8 mouse cellular contexts compared by ENCODE assay signal in genomic region chr11:9347724-9348123, GRCm38 (mm10).
DNase-seq lines count a peak whose midpoint lies in the region; ATAC-seq and TF ChIP-seq lines count a peak whose summit lies in the region.
"Had no signal": no experiment of that assay in that cellular context is flagged by ENCODE, and none has a peak within 500 bp of the region (broad histone marks: within the 10 kb centered on the region; RNA-seq: fewer than 3 reads in every experiment).

No protein-coding gene starts in this region.

- H3K4me1 ChIP-seq in liver, embryonic 12.5 days, result no peaks in the 10 kb centered on the region
- no peaks in the 10 kb centered on the region for H3K4me1 ChIP-seq in MEL (ENCODE audit: control insufficient read depth in 1 of 2, insufficient read depth in 2 of 2, low read length in 2 of 2)
- H3K4me1 ChIP-seq in cortical plate, adult 2 months (ENCODE audit: control insufficient read depth, insufficient read depth, low read length), result no peaks in the 10 kb centered on the region
- H3K4me1 ChIP-seq: embryonic facial prominence, embryonic 15.5 days had no signal

- TF ChIP-seq EP300 in MEL (IDR thresholded peaks at IDR 0.05; ENCODE audit: low read depth in 1 of 2, low read length in 2 of 2), result no peak

- H3K9ac ChIP-seq in liver, embryonic 12.5 days, result no peak overlapping the region
- no peak overlapping the region for H3K9ac ChIP-seq in MEL (ENCODE audit: control insufficient read depth, low read depth, low read length, poor library complexity, severe bottlenecking)
- H3K9ac ChIP-seq: embryonic facial prominence, embryonic 15.5 days had no signal

- no peaks in the 10 kb centered on the region for H3K79me2 ChIP-seq in MEL (ENCODE audit: control insufficient read depth, insufficient read depth, low read length, poor library complexity)

- H3K36me3 ChIP-seq in liver, embryonic 12.5 days, result no peaks in the 10 kb centered on the region
- H3K36me3 ChIP-seq in MEL (ENCODE audit: control insufficient read depth in 1 of 2, insufficient read depth in 2 of 2, low read length in 2 of 2), result no peaks in the 10 kb centered on the region
- H3K36me3 ChIP-seq: embryonic facial prominence, embryonic 15.5 days had no signal

- H3K27me3 ChIP-seq in liver, embryonic 12.5 days (replicated peaks), result no peaks in the 10 kb centered on the region
- no peaks in the 10 kb centered on the region for H3K27me3 ChIP-seq in MEL (ENCODE audit: control insufficient read depth in 1 of 2, insufficient read depth in 2 of 2, low read length in 2 of 2)
- H3K27me3 ChIP-seq: embryonic facial prominence, embryonic 15.5 days had no signal

- no peak overlapping the region for H3K4me2 ChIP-seq in liver, embryonic 12.5 days
- H3K4me2 ChIP-seq: embryonic facial prominence, embryonic 15.5 days had no signal

- ATAC-seq in liver, embryonic 12.5 days, result no peak

- TF ChIP-seq RAD21 in MEL (IDR thresholded peaks at IDR 0.05; ENCODE audit: low read depth, low read length), result no peak

- H3K27ac ChIP-seq in liver, embryonic 12.5 days, result no peak overlapping the region
- H3K27ac ChIP-seq in MEL (ENCODE audit: control insufficient read depth, low read depth, low read length), result no peak overlapping the region
- no peak overlapping the region for H3K27ac ChIP-seq in cortical plate, adult 2 months (ENCODE audit: insufficient read depth, low read length)
- H3K27ac ChIP-seq: embryonic facial prominence, embryonic 15.5 days had no signal

- WGBS in liver, embryonic 12.5 days (ENCODE audit: insufficient replicate concordance), result 33% methylated on average over 3 of the region's 3 CpGs

- peak; percentile 13 to 41 (median 24); a peak in 3 of 6 replicates for TF ChIP-seq CTCF in MEL (IDR thresholded peaks at IDR 0.05 in 2 of 3, conservative IDR thresholded peaks at IDR 0.05 in 1 of 3; ENCODE audit: control insufficient read depth in 1 of 3, insufficient read depth in 1 of 3, low read depth in 2 of 3, low read length in 3 of 3, poor library complexity in 1 of 3, severe bottlenecking in 1 of 3)
- TF ChIP-seq CTCF in cortical plate, adult 2 months (IDR thresholded peaks at IDR 0.05; ENCODE audit: extremely low read depth, insufficient read depth, low read length), result peak; percentile 44

- H3K9me3 ChIP-seq in liver, embryonic 12.5 days (replicated peaks), result no peaks in the 10 kb centered on the region
- H3K9me3 ChIP-seq in MEL (replicated peaks; ENCODE audit: insufficient read depth, low read length), result no peaks in the 10 kb centered on the region
- H3K9me3 ChIP-seq: embryonic facial prominence, embryonic 15.5 days had no signal

- H3K4me3 ChIP-seq in liver, embryonic 12.5 days, result no peak overlapping the region
- no peak overlapping the region for H3K4me3 ChIP-seq in MEL (ENCODE audit: control insufficient read depth in 1 of 2, insufficient read depth in 1 of 2, low read depth in 2 of 2, low read length in 2 of 2)
- H3K4me3 ChIP-seq in cortical plate, adult 2 months (ENCODE audit: insufficient read depth, low read length), result no peak overlapping the region
- H3K4me3 ChIP-seq: embryonic facial prominence, embryonic 15.5 days had no signal

- no peak for TF ChIP-seq POLR2A in MEL (IDR thresholded peaks at IDR 0.05; ENCODE audit: control insufficient read depth in 1 of 2, insufficient read depth in 1 of 2, low read depth in 1 of 2, low read length in 2 of 2, poor library complexity in 1 of 2)
- no peak for TF ChIP-seq POLR2A in cortical plate, adult 2 months (IDR thresholded peaks at IDR 0.05; ENCODE audit: extremely low read depth, insufficient read depth, low read length)

- DNase-seq in liver, result peak; percentile 7
- DNase-seq in MEL (ENCODE audit: low read depth, low spot score), result no peak
- DNase-seq in left cerebral cortex, postnatal 14 days (ENCODE audit: low spot score in 2 of 2), result peak; percentile 11 to 36
- no peak for DNase-seq in gastrocnemius, postnatal 4 days (ENCODE audit: low spot score in 2 of 2)
- no peak for DNase-seq in gastrocnemius, postnatal 25 days

- intact Hi-C loops in left cerebral cortex, postnatal 14 days (cut with DNase I), result no loop called here

TF ChIP-seq in MEL, 35 proteins besides CTCF, POLR2A, EP300 and RAD21:
- TF ChIP-seq MXI1 (IDR thresholded peaks at IDR 0.05; ENCODE audit: low read depth, low read length) (no peak), MAX (IDR thresholded peaks at IDR 0.05; ENCODE audit: low read length) (no peak), SMC3 (IDR thresholded peaks at IDR 0.05; ENCODE audit: low read depth, low read length) (0 out of 2 replicates have a peak, but pooled peaks have one; percentile 11), USF1 (IDR thresholded peaks at IDR 0.05; ENCODE audit: low read depth, low read length) (no peak), ETS1 (IDR thresholded peaks at IDR 0.05; ENCODE audit: low read depth, low read length) (no peak), TBP (IDR thresholded peaks at IDR 0.05; ENCODE audit: low read depth, low read length) (no peak)

Comparison
In these comparisons a context has a peak if more than half of its experiments do, and no peak if none do; other contexts are left out.
1. DNase-seq: peak in liver (single experiment) and left cerebral cortex, postnatal 14 days (2 of 2); none in MEL (single experiment), gastrocnemius, postnatal 4 days (0 of 2) and gastrocnemius, postnatal 25 days (single experiment).